ENCODE assay signal across 24 mouse cellular contexts in genomic region chr11:45176971-45177370, GRCm38 (mm10).
"Had no signal": no experiment of that assay in that cellular context is flagged by ENCODE, and none has a peak within 500 bp of the region (broad histone marks: within the 10 kb centered on the region; RNA-seq: fewer than 3 reads in every experiment).

No protein-coding gene starts in this region.

- H3K9me3 ChIP-seq: embryonic facial prominence, embryonic 12.5 days; embryonic facial prominence, embryonic 13.5 days; embryonic facial prominence, embryonic 15.5 days; forebrain, embryonic 10.5 days; forebrain, embryonic 12.5 days; forebrain, embryonic 13.5 days; forebrain, embryonic 15.5 days; heart, embryonic 10.5 days had no signal

- H3K4me3 ChIP-seq: embryonic facial prominence, embryonic 12.5 days; embryonic facial prominence, embryonic 13.5 days; embryonic facial prominence, embryonic 15.5 days; erythroblast, embryonic 14.5 days; forebrain, embryonic 10.5 days; forebrain, embryonic 12.5 days; forebrain, embryonic 13.5 days; forebrain, embryonic 15.5 days; heart, adult 2 months; heart, embryonic 10.5 days had no signal

- DNase-seq: cerebellum, adult 2 months; cerebellum, adult 8-10 months; cerebellum, adult 9-10 months; cerebellum, adult 9-11 months; cerebellum, postnatal 10 days; cerebellum, postnatal 14 days; cerebellum, postnatal 25 days; cerebellum, postnatal 36 days; embryo, embryonic 11 days; forebrain, postnatal 0 days; gastrocnemius, postnatal 10 days; gastrocnemius, postnatal 14 days; gastrocnemius, postnatal 25 days; gastrocnemius, postnatal 36 days; heart, adult 2 months had no signal

- H3K36me3 ChIP-seq: embryonic facial prominence, embryonic 12.5 days; embryonic facial prominence, embryonic 13.5 days; embryonic facial prominence, embryonic 15.5 days; forebrain, embryonic 10.5 days; forebrain, embryonic 12.5 days; forebrain, embryonic 15.5 days; heart, embryonic 10.5 days had no signal

- H3K4me1 ChIP-seq: embryonic facial prominence, embryonic 12.5 days; embryonic facial prominence, embryonic 13.5 days; embryonic facial prominence, embryonic 15.5 days; forebrain, embryonic 10.5 days; forebrain, embryonic 12.5 days; forebrain, embryonic 13.5 days; forebrain, embryonic 15.5 days; heart, embryonic 10.5 days had no signal

- H3K27me3 ChIP-seq: embryonic facial prominence, embryonic 12.5 days; embryonic facial prominence, embryonic 13.5 days; embryonic facial prominence, embryonic 15.5 days; forebrain, embryonic 12.5 days; forebrain, embryonic 13.5 days; forebrain, embryonic 15.5 days had no signal

- H3K27ac ChIP-seq: embryonic facial prominence, embryonic 12.5 days; embryonic facial prominence, embryonic 13.5 days; embryonic facial prominence, embryonic 15.5 days; forebrain, embryonic 10.5 days; forebrain, embryonic 12.5 days; forebrain, embryonic 13.5 days; forebrain, embryonic 15.5 days; heart, embryonic 10.5 days had no signal
